Mouse (Mus musculus): ENCODE measurements around the gene Agpat4. TPM values are rescaled to one million over a fixed set of nuclear protein-coding genes. Genes with fewer than 3 reads are reported as not detected.

The Agpat4 gene
- polyA plus RNA-seq, 1 experiment, result 11.5 TPM

GRCm38 (mm10) chr17:12131171-12131570 is 12.7 kb downstream of the Agpat4 start:
- H3K4me1 ChIP-seq (replicated peaks; ENCODE audit: control insufficient read depth, insufficient read depth, low read length), result no peaks in the 10 kb centered on the region
- H3K36me3 ChIP-seq (ENCODE audit: control insufficient read depth, insufficient read depth, low read length), result no peaks in the 10 kb centered on the region
- no peak overlapping the region for H3K27ac ChIP-seq (ENCODE audit: control insufficient read depth, insufficient read depth, low read length)
- H3K4me3 ChIP-seq (ENCODE audit: control insufficient read depth, insufficient read depth, low read length), result no peak overlapping the region
- no peaks in the 10 kb centered on the region for H3K27me3 ChIP-seq (ENCODE audit: control insufficient read depth, insufficient read depth, low read length)
- TF ChIP-seq CTCF (IDR thresholded peaks at IDR 0.05; ENCODE audit: borderline replicate concordance, control insufficient read depth, extremely low read depth, insufficient read depth, low read length, poor library complexity) (no peak), POLR2A (IDR thresholded peaks at IDR 0.05; ENCODE audit: control insufficient read depth, extremely low read depth, insufficient read depth, low read length, poor library complexity) (no peak)
- 96% methylated on average over 5 of the region's 5 CpGs for WGBS
- DNase-seq, result no peak

- Histone ChIP-seq H3K27me3 (ENCODE audit: control insufficient read depth, insufficient read depth, low read length) (no peaks in the 10 kb centered on the region), H3K27ac (ENCODE audit: control insufficient read depth, insufficient read depth, low read length) (no peak overlapping the region), H3K4me3 (ENCODE audit: control insufficient read depth, insufficient read depth, low read length) (no peak overlapping the region), H3K4me1 (replicated peaks; ENCODE audit: control insufficient read depth, insufficient read depth, low read length) (no peaks in the 10 kb centered on the region), H3K36me3 (ENCODE audit: control insufficient read depth, insufficient read depth, low read length) (no peaks in the 10 kb centered on the region)
- TF ChIP-seq CTCF (IDR thresholded peaks at IDR 0.05; ENCODE audit: borderline replicate concordance, control insufficient read depth, extremely low read depth, insufficient read depth, low read length, poor library complexity), result no peak
- no peak for TF ChIP-seq POLR2A (IDR thresholded peaks at IDR 0.05; ENCODE audit: control insufficient read depth, extremely low read depth, insufficient read depth, low read length, poor library complexity)
- 95% methylated on average over 7 of the region's 7 CpGs for WGBS
- DNase-seq, result no peak
Observed at GRCm38 (mm10) chr17:12131581-12131980, 13.1 kb downstream of the Agpat4 start.

- Histone ChIP-seq H3K27me3 (ENCODE audit: control insufficient read depth, insufficient read depth, low read length) (no peaks in the 10 kb centered on the region), H3K4me1 (replicated peaks; ENCODE audit: control insufficient read depth, insufficient read depth, low read length) (no peaks in the 10 kb centered on the region), H3K27ac (ENCODE audit: control insufficient read depth, insufficient read depth, low read length) (no peak overlapping the region), H3K36me3 (ENCODE audit: control insufficient read depth, insufficient read depth, low read length) (no peaks in the 10 kb centered on the region), H3K4me3 (ENCODE audit: control insufficient read depth, insufficient read depth, low read length) (no peak overlapping the region)
- DNase-seq, result no peak
- TF ChIP-seq CTCF (IDR thresholded peaks at IDR 0.05; ENCODE audit: borderline replicate concordance, control insufficient read depth, extremely low read depth, insufficient read depth, low read length, poor library complexity) (no peak), POLR2A (IDR thresholded peaks at IDR 0.05; ENCODE audit: control insufficient read depth, extremely low read depth, insufficient read depth, low read length, poor library complexity) (no peak)
- WGBS, result 98% methylated on average over 3 of the region's 3 CpGs
Observed at GRCm38 (mm10) chr17:12132904-12133303, 14.4 kb downstream of the Agpat4 start.

GRCm38 (mm10) chr17:12133985-12134384 is 15.5 kb downstream of the Agpat4 start:
- Histone ChIP-seq H3K27ac (ENCODE audit: control insufficient read depth, insufficient read depth, low read length) (no peak overlapping the region), H3K4me3 (ENCODE audit: control insufficient read depth, insufficient read depth, low read length) (no peak overlapping the region), H3K4me1 (replicated peaks; ENCODE audit: control insufficient read depth, insufficient read depth, low read length) (no peaks in the 10 kb centered on the region), H3K36me3 (ENCODE audit: control insufficient read depth, insufficient read depth, low read length) (no peaks in the 10 kb centered on the region), H3K27me3 (ENCODE audit: control insufficient read depth, insufficient read depth, low read length) (no peaks in the 10 kb centered on the region)
- no peak for DNase-seq
- TF ChIP-seq CTCF (IDR thresholded peaks at IDR 0.05; ENCODE audit: borderline replicate concordance, control insufficient read depth, extremely low read depth, insufficient read depth, low read length, poor library complexity), result no peak
- no peak for TF ChIP-seq POLR2A (IDR thresholded peaks at IDR 0.05; ENCODE audit: control insufficient read depth, extremely low read depth, insufficient read depth, low read length, poor library complexity)
- WGBS, result 97% methylated on average over 8 of the region's 8 CpGs

GRCm38 (mm10) chr17:12134975-12135633 is 16.6 kb downstream of the Agpat4 start:
- Histone ChIP-seq H3K27me3 (ENCODE audit: control insufficient read depth, insufficient read depth, low read length) (no peaks in the 10 kb centered on the region), H3K4me3 (ENCODE audit: control insufficient read depth, insufficient read depth, low read length) (no peak overlapping the region), H3K27ac (ENCODE audit: control insufficient read depth, insufficient read depth, low read length) (no peak overlapping the region), H3K4me1 (replicated peaks; ENCODE audit: control insufficient read depth, insufficient read depth, low read length) (no peaks in the 10 kb centered on the region), H3K36me3 (ENCODE audit: control insufficient read depth, insufficient read depth, low read length) (no peaks in the 10 kb centered on the region)
- TF ChIP-seq POLR2A (IDR thresholded peaks at IDR 0.05; ENCODE audit: control insufficient read depth, extremely low read depth, insufficient read depth, low read length, poor library complexity), result no peak
- no peak for TF ChIP-seq CTCF (IDR thresholded peaks at IDR 0.05; ENCODE audit: borderline replicate concordance, control insufficient read depth, extremely low read depth, insufficient read depth, low read length, poor library complexity)
- WGBS, result 58% methylated on average over 12 of the region's 12 CpGs
- no peak for DNase-seq

- no peak for DNase-seq
- H3K4me1 ChIP-seq (replicated peaks; ENCODE audit: control insufficient read depth, insufficient read depth, low read length), result no peaks in the 10 kb centered on the region
- H3K27ac ChIP-seq (ENCODE audit: control insufficient read depth, insufficient read depth, low read length), result no peak overlapping the region
- no peaks in the 10 kb centered on the region for H3K36me3 ChIP-seq (ENCODE audit: control insufficient read depth, insufficient read depth, low read length)
- no peaks in the 10 kb centered on the region for H3K27me3 ChIP-seq (ENCODE audit: control insufficient read depth, insufficient read depth, low read length)
- H3K4me3 ChIP-seq (ENCODE audit: control insufficient read depth, insufficient read depth, low read length), result no peak overlapping the region
- TF ChIP-seq POLR2A (IDR thresholded peaks at IDR 0.05; ENCODE audit: control insufficient read depth, extremely low read depth, insufficient read depth, low read length, poor library complexity), result no peak
- 95% methylated on average over 6 of the region's 6 CpGs for WGBS
Observed at GRCm38 (mm10) chr17:12138355-12138754, 19.9 kb downstream of the Agpat4 start.

- H3K36me3 ChIP-seq (ENCODE audit: control insufficient read depth, insufficient read depth, low read length), result no peaks in the 10 kb centered on the region
- TF ChIP-seq CTCF (IDR thresholded peaks at IDR 0.05; ENCODE audit: borderline replicate concordance, control insufficient read depth, extremely low read depth, insufficient read depth, low read length, poor library complexity), result no peak
- no peak for TF ChIP-seq POLR2A (IDR thresholded peaks at IDR 0.05; ENCODE audit: control insufficient read depth, extremely low read depth, insufficient read depth, low read length, poor library complexity)
Observed at GRCm38 (mm10) chr17:12143948-12144364, 25.5 kb downstream of the Agpat4 start.

More at GRCm38 (mm10) chr17:12143948-12144364, 25.5 kb downstream of the Agpat4 start:
- H3K27ac ChIP-seq (ENCODE audit: control insufficient read depth, insufficient read depth, low read length), result no peak overlapping the region
- H3K27me3 ChIP-seq (ENCODE audit: control insufficient read depth, insufficient read depth, low read length), result no peaks in the 10 kb centered on the region
- H3K4me3 ChIP-seq (ENCODE audit: control insufficient read depth, insufficient read depth, low read length), result no peak overlapping the region
- DNase-seq, result no peak
- no peaks in the 10 kb centered on the region for H3K4me1 ChIP-seq (replicated peaks; ENCODE audit: control insufficient read depth, insufficient read depth, low read length)
- 97% methylated on average over 5 of the region's 5 CpGs for whole genome bisulfite sequencing
